Mouse (Mus musculus) heart, embryonic 12.5 days (tissue): ENCODE measurements around the gene Bcas2. TPM values are rescaled to one million over a fixed set of nuclear protein-coding genes. Genes with fewer than 3 reads are reported as not detected.

Experiments used
- ATAC-seq: fragments of 200-750 bp; cut with Nextera tagmentation; 2 replicates; pipeline ENCODE4 v1.8.0; 2017; ENCODE audit warnings: moderate TSS enrichment, moderate library complexity; ENCODE audit not compliant: insufficient number of reproducible peaks, low FRiP score
- H3K27ac ChIP-seq: fragments of 300-500 bp; sonication (generic); 2 replicates; pipeline ENCODE4 v1.5.1; 2016; ENCODE audit warnings: mild to moderate bottlenecking, moderate library complexity; ENCODE audit not compliant: poor library complexity, severe bottlenecking
- H3K27me3 ChIP-seq: fragments of 300-500 bp; sonication (generic); replicated peaks from 2 replicates; pipeline ENCODE4 v1.6.1; 2016; ENCODE audit warnings: mild to moderate bottlenecking, moderate library complexity
- H3K36me3 ChIP-seq: fragments of 300-500 bp; sonication (generic); 2 replicates; pipeline ENCODE4 v1.6.1; 2016; ENCODE audit warnings: mild to moderate bottlenecking, moderate library complexity
- H3K4me1 ChIP-seq: fragments of 300-500 bp; sonication (generic); replicated peaks from 2 replicates; pipeline ENCODE4 v1.6.1; 2016; ENCODE audit warnings: mild to moderate bottlenecking
- H3K4me2 ChIP-seq: fragments of 300-500 bp; sonication (generic); 2 replicates; pipeline ENCODE4 v1.6.1; 2016; ENCODE audit warnings: mild to moderate bottlenecking, moderate library complexity
- H3K4me3 ChIP-seq: fragments of 300-500 bp; sonication (generic); 2 replicates; pipeline ENCODE4 v1.5.1; 2016; ENCODE audit warnings: mild to moderate bottlenecking
- H3K9ac ChIP-seq: fragments of 300-500 bp; sonication (generic); 2 replicates; pipeline ENCODE4 v1.6.1; 2016; ENCODE audit warnings: mild to moderate bottlenecking, moderate library complexity
- H3K9me3 ChIP-seq: fragments of 300-500 bp; sonication (generic); replicated peaks from 2 replicates; pipeline ENCODE4 v1.6.1; 2016; ENCODE audit warnings: mild to moderate bottlenecking, moderate library complexity
- WGBS: fragments of 180-500 bp; shearing (Covaris S2); methylation state at CpG from one replicate; pipeline ENCODE4 v1.1.7; 2016; 5-methylcytosine and 5-hydroxymethylcytosine counted together
- polyA plus RNA-seq: library from polyadenylated mRNA; unstranded; fragments of >200 nt; fragmentation: Nextera tagmentation; extraction: Ambion mirVana; gene quantifications from 2 replicates; pipeline ENCODE4 v1.2.1, GENCODE M21; 2016

Bcas2 gene
- polyA plus RNA-seq, 1 experiment from 2014 or later, result 148 TPM

DNA sequence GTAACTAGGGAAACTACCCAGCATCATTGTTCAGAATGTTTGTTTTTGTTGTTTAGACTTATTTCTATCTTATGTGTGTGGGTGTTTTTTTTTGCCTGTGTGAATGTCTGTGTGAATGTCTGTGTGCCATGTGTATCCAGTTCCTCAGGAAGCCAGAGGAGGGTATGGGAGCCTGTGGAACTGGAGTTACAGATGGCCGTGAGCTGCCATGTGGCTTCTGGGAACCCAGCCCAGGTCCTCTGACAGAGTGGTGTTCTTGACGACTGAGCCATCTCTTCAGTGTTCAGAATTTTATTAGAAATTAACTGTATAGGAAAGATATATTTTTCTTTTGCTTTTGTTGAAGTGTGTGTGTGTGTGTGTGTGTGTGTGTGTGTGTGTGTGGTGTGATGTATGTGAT lies 50.0 kb downstream of the Bcas2 start:
- no peak for ATAC-seq
- H3K27ac ChIP-seq, result no peak overlapping the region

GRCm38 (mm10) chr3:103223752-103224151 lies 52.3 kb downstream of the Bcas2 start:
- H3K27ac ChIP-seq, result no peak overlapping the region
- no peak overlapping the region for H3K4me2 ChIP-seq
- ATAC-seq, result no peak
- no peak overlapping the region for H3K4me3 ChIP-seq
- H3K9me3 ChIP-seq, result peaks cover 21% of the 10 kb centered on the region
- H3K9ac ChIP-seq, result no peak overlapping the region
- H3K4me1 ChIP-seq, result no peaks in the 10 kb centered on the region
- 39% methylated on average over 4 of the region's 4 CpGs for WGBS
- H3K36me3 ChIP-seq, result no peaks in the 10 kb centered on the region
- H3K27me3 ChIP-seq, result no peaks in the 10 kb centered on the region

More for the DNA sequence above, 50.0 kb downstream of the Bcas2 start:
- WGBS, result 75% methylated on average over 2 of the region's 2 CpGs
- H3K9me3 ChIP-seq, result peaks cover 8% of the 10 kb centered on the region; the same call in 1 of the 2 replicates
- no peaks in the 10 kb centered on the region for H3K36me3 ChIP-seq
- no peak overlapping the region for H3K9ac ChIP-seq
- no peaks in the 10 kb centered on the region for H3K4me1 ChIP-seq
- H3K27me3 ChIP-seq, result no peaks in the 10 kb centered on the region
- no peak overlapping the region for H3K4me3 ChIP-seq
- no peak overlapping the region for H3K4me2 ChIP-seq

DNA sequence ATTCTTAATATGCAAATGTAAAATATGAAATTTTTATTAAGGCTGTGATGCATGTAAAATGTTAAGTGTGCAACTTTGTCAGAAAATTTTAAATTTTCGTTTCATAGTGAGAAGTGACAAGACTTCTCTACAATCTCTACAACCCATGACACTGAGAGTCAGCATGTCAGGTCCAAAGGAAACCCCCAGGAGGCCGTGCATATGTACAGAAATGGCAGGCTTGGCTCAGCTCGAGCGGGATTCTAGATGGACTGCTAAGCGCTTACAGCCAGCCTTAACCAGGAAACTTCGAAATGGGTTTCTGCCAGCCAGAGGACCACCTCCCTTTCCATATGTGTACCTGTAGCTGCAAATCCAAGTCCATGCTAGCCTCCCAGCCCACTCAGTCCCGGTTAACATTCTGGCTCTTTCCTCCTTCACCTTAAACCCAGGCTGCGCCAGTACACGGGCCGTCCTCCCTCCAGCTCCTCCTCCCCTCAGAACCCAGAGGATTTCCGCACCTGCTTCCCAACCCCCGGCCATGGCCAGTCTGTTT lies 52.8 kb downstream of the Bcas2 start:
- ATAC-seq, result no peak
- no peak overlapping the region for H3K4me3 ChIP-seq
- no peaks in the 10 kb centered on the region for H3K4me1 ChIP-seq
- H3K9ac ChIP-seq, result no peak overlapping the region
- H3K27me3 ChIP-seq, result no peaks in the 10 kb centered on the region
- H3K36me3 ChIP-seq, result no peaks in the 10 kb centered on the region
- 73% methylated on average over 12 of the region's 12 CpGs for WGBS
- no peak overlapping the region for H3K27ac ChIP-seq
- H3K4me2 ChIP-seq, result no peak overlapping the region
- peaks cover 21% of the 10 kb centered on the region for H3K9me3 ChIP-seq

DNA sequence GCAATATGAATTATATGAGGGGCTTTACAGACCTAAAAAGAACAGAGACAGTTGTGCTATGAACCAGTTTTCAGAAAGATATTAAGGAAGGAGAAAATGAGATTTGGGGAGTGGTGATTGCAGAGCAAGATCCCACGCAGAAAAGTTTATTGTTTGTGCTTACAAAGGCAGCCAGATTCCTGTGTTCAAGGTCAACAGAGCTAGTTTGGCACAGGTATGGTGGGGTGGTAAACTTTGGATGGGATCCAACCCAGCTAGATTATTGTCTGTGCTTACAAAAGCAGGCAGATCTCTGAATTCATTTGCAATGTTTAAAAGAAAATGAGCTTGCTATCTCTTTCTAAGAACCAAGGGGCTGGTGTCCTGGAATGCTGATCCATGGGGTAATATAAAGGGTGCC lies 56.3 kb downstream of the Bcas2 start:
- no peak overlapping the region for H3K4me3 ChIP-seq
- no peaks in the 10 kb centered on the region for H3K36me3 ChIP-seq
- no peak overlapping the region for H3K4me2 ChIP-seq
- H3K27me3 ChIP-seq, result no peaks in the 10 kb centered on the region
- no peaks in the 10 kb centered on the region for H3K4me1 ChIP-seq
- peaks cover 13% of the 10 kb centered on the region for H3K9me3 ChIP-seq
- no peak overlapping the region for H3K9ac ChIP-seq
- no peak for ATAC-seq
- H3K27ac ChIP-seq, result no peak overlapping the region
- 84% methylated on average over 1 of the region's 1 CpGs for WGBS

Other genes starting within 250 kb of the Bcas2 start
- gene Sycp1, start 235.6 kb upstream of the Bcas2 start, polyA plus RNA-seq, result not detected in 2 replicates
- 0.14 and 0.40 TPM in 2 replicates for gene Nr1h5, start 207.5 kb upstream of the Bcas2 start, polyA plus RNA-seq
- 78.6 and 92.4 TPM in 2 replicates for gene Sike1, start 175.9 kb upstream of the Bcas2 start, polyA plus RNA-seq
- gene Csde1, start 151.2 kb upstream of the Bcas2 start, polyA plus RNA-seq, result 341 and 357 TPM in 2 replicates
- 93.4 and 93.7 TPM in 2 replicates for gene Nras, start 113.4 kb upstream of the Bcas2 start, polyA plus RNA-seq
- 0.30 TPM in 1 of 2 replicates, not detected in the other for gene Ampd1, start 97.6 kb upstream of the Bcas2 start, polyA plus RNA-seq
- 5.1 and 5.9 TPM in 2 replicates for gene Dennd2c, start 69.1 kb upstream of the Bcas2 start, polyA plus RNA-seq
- gene Trim33, start 107.6 kb downstream of the Bcas2 start, polyA plus RNA-seq, result 17.4 and 19.8 TPM in 2 replicates